Mouse (Mus musculus): ENCODE measurements around the gene Smyd3.

DNA sequence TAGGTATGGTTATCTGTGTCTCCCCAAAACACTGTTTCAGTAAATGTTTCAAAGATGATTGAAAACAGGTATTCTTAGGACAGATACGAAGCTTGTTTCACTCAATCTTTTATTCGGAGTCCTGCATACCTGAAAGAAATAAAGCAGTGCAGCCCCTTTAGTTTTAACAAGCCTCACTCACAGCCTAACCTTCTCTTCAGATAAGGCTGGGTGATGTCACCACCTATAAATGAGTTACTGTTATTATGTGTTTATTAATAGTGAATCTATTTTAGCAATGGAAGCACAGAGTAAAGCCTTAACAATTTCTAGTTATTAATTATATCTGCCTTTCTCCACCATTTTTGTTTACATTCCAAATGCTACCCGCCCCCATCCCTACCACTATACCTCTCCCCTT, 228.1 kb downstream of the Smyd3 start:
- TF ChIP-seq CTCF (IDR thresholded peaks at IDR 0.05; ENCODE audit: insufficient read depth, low read depth, low read length) (no peak), POLR2A (IDR thresholded peaks at IDR 0.05; ENCODE audit: insufficient read depth, low read depth, low read length) (no peak)

All from olfactory bulb, adult 2 months (tissue).